Mouse (Mus musculus) MEL (cell line): ENCODE measurements at regions not wholly inside any gene's neighbourhood (a gene's known extent, or its start where the extent isn't known, plus 50 kb on each side); places are given as distances from the start of the nearest gene placed in this dataset.

Source experiments
- DNase-seq: peaks from one replicate; pipeline ENCODE4 v3.0.0; 2011; ENCODE audit warnings: low read depth, low spot score
- H3K27ac ChIP-seq: 2 replicates; pipeline ENCODE4 v1.5.1; 2012; ENCODE audit warnings: low read depth, mild to moderate bottlenecking, control low read depth, low read length, moderate library complexity; ENCODE audit not compliant: control insufficient read depth
- H3K27me3 ChIP-seq, 2 experiments: fragments of 150-350 bp in 1 of 2; sonication (generic) in 1 of 2; 2 replicates each; pipeline ENCODE4 v1.6.1; 2012; ENCODE audit warnings: low read length in 2 of 2, mild to moderate bottlenecking in 2 of 2, improper control_type of control experiment in 1 of 2, moderate library complexity in 1 of 2; ENCODE audit not compliant: insufficient read depth in 2 of 2, control insufficient read depth in 1 of 2
- H3K36me3 ChIP-seq, 2 experiments: 2 replicates each; pipeline ENCODE4 v1.6.1; 2012 to 2014; ENCODE audit warnings: low read length in 2 of 2, improper control_type of control experiment in 1 of 2, inconsistent platforms in 1 of 2, mild to moderate bottlenecking in 1 of 2; ENCODE audit not compliant: insufficient read depth in 2 of 2, control insufficient read depth in 1 of 2
- H3K4me1 ChIP-seq, 2 experiments: fragments of 150-350 bp in 1 of 2; sonication (generic) in 1 of 2; 2 replicates each; pipeline ENCODE4 v1.6.1; 2012; ENCODE audit warnings: low read length in 2 of 2, improper control_type of control experiment in 1 of 2, mild to moderate bottlenecking in 1 of 2; ENCODE audit not compliant: insufficient read depth in 2 of 2, control insufficient read depth in 1 of 2
- H3K4me3 ChIP-seq, 2 experiments: fragments of 150-350 bp in 1 of 2; sonication (generic) in 1 of 2; 2 replicates each; pipeline ENCODE4 v1.5.1; 2012; ENCODE audit warnings: low read depth in 2 of 2, low read length in 2 of 2, mild to moderate bottlenecking in 2 of 2, moderate library complexity in 2 of 2, control low read depth in 1 of 2, improper control_type of control experiment in 1 of 2; ENCODE audit not compliant: control insufficient read depth in 1 of 2, insufficient read depth in 1 of 2
- H3K79me2 ChIP-seq: 2 replicates; pipeline ENCODE4 v1.6.1; 2012; ENCODE audit warnings: mild to moderate bottlenecking, low read length, moderate library complexity; ENCODE audit not compliant: control insufficient read depth, poor library complexity, insufficient read depth
- H3K9ac ChIP-seq: 2 replicates; pipeline ENCODE4 v1.6.1; 2012; ENCODE audit warnings: low read depth, mild to moderate bottlenecking, control low read depth, low read length, moderate library complexity; ENCODE audit not compliant: control insufficient read depth, poor library complexity, severe bottlenecking
- H3K9me3 ChIP-seq: fragments of 150-350 bp; sonication (generic); replicated peaks from 2 replicates; pipeline ENCODE4 v1.6.1; 2012; ENCODE audit warnings: mild to moderate bottlenecking, low read length, improper control_type of control experiment, moderate library complexity; ENCODE audit not compliant: insufficient read depth
- BHLHE40 ChIP-seq: IDR thresholded peaks from 2 replicates; pipeline ENCODE4 v1.6.1; 2012; ENCODE audit warnings: low read depth, mild to moderate bottlenecking, inconsistent platforms, low read length, improper control_type of control experiment, borderline replicate concordance
- CHD1 ChIP-seq: IDR thresholded peaks from 2 replicates; pipeline ENCODE4 v1.6.1; 2012; ENCODE audit warnings: low read depth, mild to moderate bottlenecking, inconsistent platforms, low read length, improper control_type of control experiment
- CHD2 ChIP-seq: IDR thresholded peaks from 2 replicates; pipeline ENCODE4 v1.6.1; 2011; ENCODE audit warnings: low read length, improper control_type of control experiment
- CTCF ChIP-seq, 3 experiments: IDR thresholded peaks in 2 of 3; conservative IDR thresholded peaks in 1 of 3; 2 replicates each; pipeline ENCODE4 v1.5.1; 2011 to 2012; ENCODE audit warnings: low read length in 3 of 3, low read depth in 2 of 3, mild to moderate bottlenecking in 2 of 3, improper control_type of control experiment in 1 of 3, inconsistent platforms in 1 of 3, mixed read lengths in 1 of 3, moderate library complexity in 1 of 3; ENCODE audit not compliant: control insufficient read depth in 1 of 3, insufficient read depth in 1 of 3, poor library complexity in 1 of 3, severe bottlenecking in 1 of 3
- E2F4 ChIP-seq: IDR thresholded peaks from 2 replicates; pipeline ENCODE4 v1.6.1; 2011; ENCODE audit warnings: low read depth, low read length, improper control_type of control experiment, borderline replicate concordance
- EP300 ChIP-seq, 2 experiments: IDR thresholded peaks; 2 replicates each; pipeline ENCODE4 v1.6.1; 2011; ENCODE audit warnings: improper control_type of control experiment in 2 of 2, low read length in 2 of 2, low read depth in 1 of 2, mild to moderate bottlenecking in 1 of 2
- ETS1 ChIP-seq: IDR thresholded peaks from 2 replicates; pipeline ENCODE4 v1.6.1; 2012; ENCODE audit warnings: low read depth, mild to moderate bottlenecking, inconsistent platforms, low read length, improper control_type of control experiment, moderate library complexity
- GABPA ChIP-seq: IDR thresholded peaks from 2 replicates; pipeline ENCODE4 v1.6.1; 2012; ENCODE audit warnings: low read depth, mild to moderate bottlenecking, inconsistent platforms, low read length, improper control_type of control experiment, moderate library complexity
- GATA1 ChIP-seq: IDR thresholded peaks from 2 replicates; pipeline ENCODE4 v1.6.1; 2011; ENCODE audit warnings: low read depth, low read length, improper control_type of control experiment
- KAT2A ChIP-seq: conservative IDR thresholded peaks from 2 replicates; pipeline ENCODE4 v1.6.1; 2012; ENCODE audit warnings: low read depth, low read length, improper control_type of control experiment, inconsistent platforms
- MAX ChIP-seq: IDR thresholded peaks from 2 replicates; pipeline ENCODE4 v1.6.1; 2011; ENCODE audit warnings: low read length, improper control_type of control experiment
- MAZ ChIP-seq: IDR thresholded peaks from 2 replicates; pipeline ENCODE4 v1.6.1; 2012; ENCODE audit warnings: low read depth, mild to moderate bottlenecking, inconsistent platforms, low read length, improper control_type of control experiment
- MEF2A ChIP-seq: IDR thresholded peaks from 2 replicates; pipeline ENCODE4 v1.6.1; 2014; ENCODE audit warnings: low read depth, mild to moderate bottlenecking, inconsistent platforms, low read length, improper control_type of control experiment; ENCODE audit not compliant: poor library complexity, insufficient replicate concordance, severe bottlenecking; ENCODE audit errors: extremely low read depth
- MXI1 ChIP-seq: IDR thresholded peaks from 2 replicates; pipeline ENCODE4 v1.6.1; 2011; ENCODE audit warnings: mild to moderate bottlenecking, low read depth, low read length, improper control_type of control experiment
- MYC ChIP-seq: IDR thresholded peaks from 2 replicates; pipeline ENCODE4 v1.6.1; 2011; ENCODE audit warnings: low read depth, mild to moderate bottlenecking, low read length, improper control_type of control experiment, moderate library complexity
- POLR2A ChIP-seq, 2 experiments: IDR thresholded peaks; 2 replicates each; pipeline ENCODE4 v1.6.1; 2011 to 2012; ENCODE audit warnings: low read length in 2 of 2, mild to moderate bottlenecking in 2 of 2, control low read depth in 1 of 2, improper control_type of control experiment in 1 of 2, low read depth in 1 of 2, moderate library complexity in 1 of 2; ENCODE audit not compliant: control insufficient read depth in 1 of 2, insufficient read depth in 1 of 2, poor library complexity in 1 of 2
- POLR2AphosphoS5 ChIP-seq: IDR thresholded peaks from 2 replicates; pipeline ENCODE4 v1.6.1; 2012; ENCODE audit warnings: low read depth, borderline replicate concordance, mild to moderate bottlenecking, inconsistent platforms, low read length, moderate library complexity, mixed read lengths
- RCOR1 ChIP-seq: IDR thresholded peaks from 2 replicates; pipeline ENCODE4 v1.6.1; 2012; ENCODE audit warnings: low read depth, mild to moderate bottlenecking, inconsistent platforms, low read length, improper control_type of control experiment
- TCF12 ChIP-seq: IDR thresholded peaks from 2 replicates; pipeline ENCODE4 v1.6.1; 2014; ENCODE audit warnings: low read depth, mild to moderate bottlenecking, inconsistent platforms, low read length, improper control_type of control experiment, moderate library complexity
- UBTF ChIP-seq: IDR thresholded peaks from 2 replicates; pipeline ENCODE4 v1.6.1; 2012; ENCODE audit warnings: low read depth, mild to moderate bottlenecking, inconsistent platforms, low read length, improper control_type of control experiment, moderate library complexity, borderline replicate concordance; ENCODE audit not compliant: insufficient read depth
- USF1 ChIP-seq: IDR thresholded peaks from 2 replicates; pipeline ENCODE4 v1.6.1; 2014; ENCODE audit warnings: low read depth, mild to moderate bottlenecking, inconsistent platforms, low read length, improper control_type of control experiment, moderate library complexity
- ZKSCAN1 ChIP-seq: IDR thresholded peaks from 2 replicates; pipeline ENCODE4 v1.6.1; 2012; ENCODE audit warnings: low read depth, mild to moderate bottlenecking, inconsistent platforms, low read length, improper control_type of control experiment, moderate library complexity
- ZNF384 ChIP-seq: IDR thresholded peaks from 2 replicates; pipeline ENCODE4 v1.6.1; 2012; ENCODE audit warnings: low read depth, mild to moderate bottlenecking, inconsistent platforms, low read length, improper control_type of control experiment

- Histone ChIP-seq H3K4me1 (no peaks in the 10 kb centered on the region), H3K27me3 (no peaks in the 10 kb centered on the region; a peak in 1 of 4 replicates), H3K9ac (no peak overlapping the region), H3K9me3 (no peaks in the 10 kb centered on the region), H3K79me2 (no peaks in the 10 kb centered on the region), H3K4me3 (no peak overlapping the region), H3K36me3 (no peaks in the 10 kb centered on the region), H3K27ac (no peak overlapping the region)
- TF ChIP-seq GABPA = no peak
- TF ChIP-seq POLR2A (IDR thresholded peaks at IDR 0.05; ENCODE audit: control insufficient read depth in 1 of 2, insufficient read depth in 1 of 2, low read depth in 1 of 2, low read length in 2 of 2, poor library complexity in 1 of 2) = no peak
- no peak for TF ChIP-seq MEF2A
- TF ChIP-seq ETS1 = no peak
- TF ChIP-seq E2F4 = no peak
- no peak for TF ChIP-seq ZKSCAN1
- DNase-seq = no peak
Measured at GRCm38 (mm10) chr3:35232487-35232886, 521.4 kb upstream of the Atp11b start.

DNA sequence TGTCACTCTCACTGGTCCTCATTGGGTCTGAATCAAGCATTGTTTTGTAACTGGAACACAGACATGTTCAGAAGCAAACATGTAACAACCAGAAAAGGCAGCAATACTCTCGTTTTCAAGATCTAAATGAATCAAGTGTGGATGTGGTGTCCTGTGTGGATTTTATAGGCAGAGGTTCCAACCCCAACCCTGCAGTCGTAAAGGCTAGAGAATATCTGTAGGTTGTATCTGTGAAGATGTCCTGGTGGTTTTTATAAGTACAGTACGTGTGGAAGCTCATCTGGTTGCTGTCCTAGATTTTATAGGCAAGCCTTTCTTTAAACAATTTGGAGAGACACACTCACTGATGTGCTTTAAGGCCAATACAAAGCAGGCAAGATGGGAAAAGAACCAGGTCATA, 518.8 kb upstream of the Atp11b start:
- no peak for DNase-seq
- H3K4me1 ChIP-seq = no peaks in the 10 kb centered on the region
- TF ChIP-seq ETS1 = no peak
- TF ChIP-seq MEF2A = no peak
- TF ChIP-seq CTCF (IDR thresholded peaks at IDR 0.05 in 2 of 3, conservative IDR thresholded peaks at IDR 0.05 in 1 of 3; ENCODE audit: control insufficient read depth in 1 of 3, insufficient read depth in 1 of 3, low read depth in 2 of 3, low read length in 3 of 3, poor library complexity in 1 of 3, severe bottlenecking in 1 of 3) = no peak
- TF ChIP-seq MAZ = no peak
- TF ChIP-seq MYC = no peak
- no peak for TF ChIP-seq MAX
- TF ChIP-seq GATA1 = no peak
- TF ChIP-seq RCOR1 = no peak
- TF ChIP-seq POLR2AphosphoS5 = no peak
- no peak for TF ChIP-seq BHLHE40
- no peak for TF ChIP-seq ZNF384
- no peak for TF ChIP-seq UBTF
- no peak for TF ChIP-seq KAT2A
- TF ChIP-seq CHD2 = no peak
- no peak for TF ChIP-seq TCF12
- TF ChIP-seq MXI1 = no peak
- no peak for TF ChIP-seq CHD1
- TF ChIP-seq GABPA = no peak
- no peak for TF ChIP-seq EP300 (IDR thresholded peaks at IDR 0.05; ENCODE audit: low read depth in 1 of 2, low read length in 2 of 2)
- no peak for TF ChIP-seq USF1
- TF ChIP-seq, all 39 proteins: peak for 0
- H3K4me3 ChIP-seq = no peak overlapping the region
- no peaks in the 10 kb centered on the region for H3K36me3 ChIP-seq
- no peak overlapping the region for H3K27ac ChIP-seq
- no peaks in the 10 kb centered on the region for H3K9me3 ChIP-seq
- no peaks in the 10 kb centered on the region for H3K79me2 ChIP-seq
- H3K9ac ChIP-seq = no peak overlapping the region
- no peaks in the 10 kb centered on the region for H3K27me3 ChIP-seq
